Mouse (Mus musculus) brown adipose tissue, adult 24 weeks (tissue): ENCODE measurements around the gene Cabp2. TPM values are rescaled to one million over a fixed set of nuclear protein-coding genes. Genes with fewer than 3 reads are reported as not detected.
"Not testable (repeated sequence)": the region's sequence is repeated elsewhere in the genome, so short reads cannot be mapped to it uniquely, and the experiment has no call there.

Source experiments
- H3K27ac ChIP-seq: fragments of 200-500 bp; replicated peaks from 2 replicates; pipeline ENCODE4 v1.5.1; 2012; ENCODE audit warnings: low read depth, mild to moderate bottlenecking, low read length
- H3K4me1 ChIP-seq: fragments of 200-500 bp; 2 replicates; pipeline ENCODE4 v1.6.1; 2012; ENCODE audit warnings: low read length, mixed read lengths; ENCODE audit not compliant: control insufficient read depth, insufficient read depth, insufficient read length
- H3K4me3 ChIP-seq: fragments of 200-500 bp; 2 replicates; pipeline ENCODE4 v1.5.1; 2012; ENCODE audit warnings: low read depth, mild to moderate bottlenecking, low read length, moderate library complexity; ENCODE audit not compliant: insufficient read depth
- polyA plus RNA-seq: library from polyadenylated mRNA; stranded (reverse); fragments of >200 nt; gene quantifications from 2 replicates; pipeline ENCODE4 v1.2.4, GENCODE M21; 2012; ENCODE audit not compliant: missing spikeins, insufficient read depth, insufficient read length

Gene Cabp2
- polyA plus RNA-seq, 1 experiment = not detected

- Histone ChIP-seq H3K4me3 (no peak overlapping the region), H3K4me1 (peaks cover 12% of the 10 kb centered on the region), H3K27ac (no peak overlapping the region)
Observed at GRCm38 (mm10) chr19:4114551-4114950, 33.2 kb downstream of the Cabp2 start.

- no peak overlapping the region for H3K4me3 ChIP-seq
- H3K4me1 ChIP-seq = peaks cover 12% of the 10 kb centered on the region
- no peak overlapping the region for H3K27ac ChIP-seq
Observed at GRCm38 (mm10) chr19:4115144-4115543, 33.8 kb downstream of the Cabp2 start.

GRCm38 (mm10) chr19:4115816-4116215 is 34.4 kb downstream of the Cabp2 start:
- H3K4me1 ChIP-seq = peaks cover 17% of the 10 kb centered on the region
- H3K27ac ChIP-seq = no peak overlapping the region

GRCm38 (mm10) chr19:4117006-4117405 is 35.6 kb downstream of the Cabp2 start:
- H3K4me1 ChIP-seq = peaks cover 17% of the 10 kb centered on the region
- H3K27ac ChIP-seq = no peak overlapping the region
- no peak overlapping the region for H3K4me3 ChIP-seq

More at GRCm38 (mm10) chr19:4115816-4116215, 34.4 kb downstream of the Cabp2 start:
- H3K4me3 ChIP-seq = no peak overlapping the region

- Histone ChIP-seq H3K4me3 (no peak overlapping the region), H3K4me1 (peaks cover 12% of the 10 kb centered on the region), H3K27ac (no peak overlapping the region)
Observed at GRCm38 (mm10) chr19:4118350-4118749, 37.0 kb downstream of the Cabp2 start.

GRCm38 (mm10) chr19:4119716-4120487 is 38.5 kb downstream of the Cabp2 start:
- peaks cover 4% of the 10 kb centered on the region; the same call in 1 of the 2 replicates for H3K4me1 ChIP-seq
- H3K4me3 ChIP-seq = no peak overlapping the region
- no peak overlapping the region for H3K27ac ChIP-seq

GRCm38 (mm10) chr19:4120496-4120895 is 39.1 kb downstream of the Cabp2 start:
- peak overlapping the region; percentile 60 for H3K4me3 ChIP-seq
- no peak overlapping the region for H3K27ac ChIP-seq
- H3K4me1 ChIP-seq = peaks cover 4% of the 10 kb centered on the region; the same call in 1 of the 2 replicates

GRCm38 (mm10) chr19:4121097-4121805 is 39.9 kb downstream of the Cabp2 start:
- H3K4me3 ChIP-seq = peak overlapping the region; percentile 60
- peak overlapping the region; percentile 83 for H3K27ac ChIP-seq

GRCm38 (mm10) chr19:4121896-4122295 is 40.5 kb downstream of the Cabp2 start:
- not testable (repeated sequence) for H3K27ac ChIP-seq, H3K4me3 ChIP-seq, H3K4me1 ChIP-seq

More at GRCm38 (mm10) chr19:4121097-4121805, 39.9 kb downstream of the Cabp2 start:
- peaks cover 4% of the 10 kb centered on the region; the same call in 1 of the 2 replicates for H3K4me1 ChIP-seq

- Histone ChIP-seq H3K4me1 (peaks cover 12% of the 10 kb centered on the region), H3K27ac (no peak overlapping the region; the same call in 1 of the 2 replicates), H3K4me3 (no peak overlapping the region)
Observed at GRCm38 (mm10) chr19:4122411-4123370, 41.3 kb downstream of the Cabp2 start.

- Histone ChIP-seq H3K4me3 (no peak overlapping the region), H3K27ac (no peak overlapping the region), H3K4me1 (peaks cover 12% of the 10 kb centered on the region)
Observed at GRCm38 (mm10) chr19:4124432-4124831, 43.1 kb downstream of the Cabp2 start.

GRCm38 (mm10) chr19:4125268-4125667 is 43.9 kb downstream of the Cabp2 start:
- Histone ChIP-seq H3K27ac (peak overlapping the region; percentile 63), H3K4me3 (peak overlapping the region; percentile 52), H3K4me1 (peaks cover 12% of the 10 kb centered on the region)

- Histone ChIP-seq H3K27ac (peak within 1 kb of the TSS; percentile 63), H3K4me3 (peak within 1 kb of the TSS; percentile 92), H3K4me1 (peaks cover 8% of the 10 kb centered on the region)
Observed at GRCm38 (mm10) chr19:4125741-4126696, 44.6 kb downstream of the Cabp2 start, which contains the start of gene Aip. Gene Aip (minus strand): TSS chr19:4125858.
